Mouse (Mus musculus): ENCODE data around the gene Klc1.

GRCm38 (mm10) chr12:111829954-111830353, 71.3 kb downstream of the Klc1 start:
- TF ChIP-seq POLR2A (IDR thresholded peaks at IDR 0.05; ENCODE audit: low read depth, low read length): no peak
- TF ChIP-seq CTCF (IDR thresholded peaks at IDR 0.05; ENCODE audit: borderline replicate concordance, insufficient read depth, low read length): no peak

Data from embryonic fibroblast, embryonic 13.5 days (primary cell).